Mouse (Mus musculus) testis, adult 2 months (tissue): ENCODE data around the gene Ppm1h. TPM values are rescaled to one million over a fixed set of nuclear protein-coding genes. Genes with fewer than 3 reads are reported as not detected.

Source experiments
- H3K27ac ChIP-seq: fragments of 200-500 bp; 2 replicates; pipeline ENCODE4 v1.5.1; 2012; ENCODE audit warnings: low read depth, low read length; ENCODE audit not compliant: control insufficient read depth, insufficient read depth
- H3K27me3 ChIP-seq: fragments of 200-500 bp; 2 replicates; pipeline ENCODE4 v1.6.1; 2012; ENCODE audit warnings: mild to moderate bottlenecking, low read length, moderate library complexity; ENCODE audit not compliant: control insufficient read depth, insufficient read depth
- H3K36me3 ChIP-seq: fragments of 200-500 bp; 2 replicates; pipeline ENCODE4 v1.6.1; 2012; ENCODE audit warnings: mild to moderate bottlenecking, low read length; ENCODE audit not compliant: control insufficient read depth, insufficient read depth
- H3K4me1 ChIP-seq: fragments of 200-500 bp; 2 replicates; pipeline ENCODE4 v1.6.1; 2012; ENCODE audit warnings: low read length; ENCODE audit not compliant: control insufficient read depth, insufficient read depth
- H3K4me3 ChIP-seq: fragments of 200-500 bp; 2 replicates; pipeline ENCODE4 v1.5.1; 2012; ENCODE audit warnings: low read depth, mild to moderate bottlenecking, low read length, moderate library complexity, mixed read lengths; ENCODE audit not compliant: control insufficient read depth
- CTCF ChIP-seq: fragments of 200-500 bp; IDR thresholded peaks from 2 replicates; pipeline ENCODE4 v1.5.1; 2012; ENCODE audit warnings: low read depth, mild to moderate bottlenecking, inconsistent platforms, low read length, moderate library complexity; ENCODE audit not compliant: control insufficient read depth, insufficient read depth, insufficient replicate concordance
- POLR2A ChIP-seq: fragments of 200-500 bp; IDR thresholded peaks from 2 replicates; pipeline ENCODE4 v1.6.1; 2012; ENCODE audit warnings: low read depth, mild to moderate bottlenecking, inconsistent platforms, low read length, moderate library complexity; ENCODE audit not compliant: control insufficient read depth
- polyA plus RNA-seq: library from polyadenylated mRNA; depleted of rRNA; stranded (reverse); fragments of >200 nt; gene quantifications from 2 replicates; pipeline ENCODE4 v1.2.3, GENCODE M21; 2012

Gene Ppm1h
- polyA plus RNA-seq, 1 experiment: 13.5 TPM

DNA sequence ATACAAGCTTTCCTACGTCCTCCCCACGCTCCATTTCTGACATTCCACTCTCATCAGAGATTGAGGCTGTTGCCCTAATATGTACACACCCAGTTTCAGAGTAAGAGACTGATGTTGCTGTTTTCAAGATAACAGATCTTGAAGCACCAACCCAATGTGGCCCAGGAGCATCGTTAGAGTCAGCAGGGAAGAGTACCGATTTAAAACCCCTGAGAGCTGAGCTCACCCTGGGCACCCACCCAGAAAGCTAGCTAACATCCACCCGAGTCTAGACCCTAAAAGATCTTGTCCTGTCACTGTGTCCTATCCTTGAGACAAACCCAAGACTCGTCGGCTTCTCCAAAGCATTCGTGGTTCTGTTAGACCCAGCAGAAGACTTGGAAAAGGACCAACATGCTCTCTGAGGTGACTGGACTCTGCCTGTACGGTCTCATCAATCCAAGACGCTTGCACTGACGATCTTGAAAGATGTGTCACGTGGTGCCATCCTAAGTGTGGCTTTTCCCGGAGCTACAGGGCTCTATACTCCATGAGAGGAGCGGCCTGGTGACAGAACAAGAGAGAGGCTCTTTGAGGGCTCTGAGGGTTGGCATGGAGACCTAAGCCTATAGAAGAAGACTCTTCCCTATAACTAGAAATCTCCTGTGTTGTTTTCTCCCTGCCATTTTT, 212.3 kb downstream of the Ppm1h start:
- H3K27ac ChIP-seq: no peak overlapping the region
- no peaks in the 10 kb centered on the region for H3K27me3 ChIP-seq
- H3K4me3 ChIP-seq: no peak overlapping the region
- peaks cover 3% of the 10 kb centered on the region for H3K4me1 ChIP-seq
- no peak for TF ChIP-seq CTCF
- TF ChIP-seq POLR2A: no peak
- no peaks in the 10 kb centered on the region for H3K36me3 ChIP-seq

DNA sequence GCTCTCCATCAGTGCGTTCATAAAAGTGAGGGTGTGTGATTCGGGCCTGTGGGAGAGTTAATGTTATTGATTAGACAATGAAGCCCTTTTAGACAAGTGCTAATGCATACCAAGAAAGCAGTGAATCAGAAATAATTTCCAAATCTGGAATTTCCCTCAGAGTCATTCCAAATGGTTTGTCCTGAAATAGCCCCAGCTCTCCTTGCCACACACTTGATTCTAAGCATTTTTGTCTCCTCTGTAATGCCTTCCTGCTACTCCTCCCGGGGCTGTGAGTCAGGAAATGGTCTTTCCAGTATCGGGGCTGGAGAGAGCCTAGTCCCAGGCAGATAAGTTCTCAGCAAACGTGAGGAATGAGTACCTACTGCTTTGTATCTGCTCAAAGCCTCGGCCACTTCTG, 212.9 kb downstream of the Ppm1h start:
- no peaks in the 10 kb centered on the region for H3K36me3 ChIP-seq
- H3K4me3 ChIP-seq: no peak overlapping the region
- TF ChIP-seq POLR2A: no peak
- TF ChIP-seq CTCF: no peak
- H3K27me3 ChIP-seq: no peaks in the 10 kb centered on the region
- H3K27ac ChIP-seq: no peak overlapping the region
- H3K4me1 ChIP-seq: peaks cover 3% of the 10 kb centered on the region

DNA sequence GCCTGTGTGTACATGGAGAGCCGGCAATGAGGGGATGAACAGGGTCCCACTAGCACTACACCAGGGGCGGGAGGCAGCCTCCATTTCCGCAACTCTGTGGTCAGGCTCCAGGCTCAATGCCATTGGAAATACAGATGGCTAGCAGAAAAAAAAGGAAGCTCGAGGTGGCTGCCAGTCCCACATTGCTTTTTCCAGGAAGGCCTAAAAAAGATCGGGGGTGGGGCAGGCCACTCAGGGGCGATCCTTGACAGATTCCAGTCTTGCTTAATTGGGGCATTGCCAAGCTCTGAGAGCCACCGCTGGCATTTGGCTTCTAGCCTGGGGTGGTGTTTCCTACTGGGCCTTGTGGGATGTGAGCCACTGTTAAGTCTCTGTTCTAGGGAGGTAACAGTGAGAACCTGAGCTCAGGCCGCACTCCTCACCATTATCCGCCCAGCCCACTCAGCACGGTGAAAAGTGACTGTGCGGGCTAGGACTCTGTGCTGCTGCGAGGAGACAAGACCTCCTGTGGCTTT, 216.1 kb downstream of the Ppm1h start:
- no peaks in the 10 kb centered on the region for H3K36me3 ChIP-seq
- no peak for TF ChIP-seq POLR2A
- no peak for TF ChIP-seq CTCF
- H3K27ac ChIP-seq: peak overlapping the region; percentile 7; the same call in 1 of the 2 replicates
- no peaks in the 10 kb centered on the region for H3K27me3 ChIP-seq
- no peak overlapping the region for H3K4me3 ChIP-seq
- H3K4me1 ChIP-seq: peaks cover 3% of the 10 kb centered on the region; the same call in 1 of the 2 replicates

DNA sequence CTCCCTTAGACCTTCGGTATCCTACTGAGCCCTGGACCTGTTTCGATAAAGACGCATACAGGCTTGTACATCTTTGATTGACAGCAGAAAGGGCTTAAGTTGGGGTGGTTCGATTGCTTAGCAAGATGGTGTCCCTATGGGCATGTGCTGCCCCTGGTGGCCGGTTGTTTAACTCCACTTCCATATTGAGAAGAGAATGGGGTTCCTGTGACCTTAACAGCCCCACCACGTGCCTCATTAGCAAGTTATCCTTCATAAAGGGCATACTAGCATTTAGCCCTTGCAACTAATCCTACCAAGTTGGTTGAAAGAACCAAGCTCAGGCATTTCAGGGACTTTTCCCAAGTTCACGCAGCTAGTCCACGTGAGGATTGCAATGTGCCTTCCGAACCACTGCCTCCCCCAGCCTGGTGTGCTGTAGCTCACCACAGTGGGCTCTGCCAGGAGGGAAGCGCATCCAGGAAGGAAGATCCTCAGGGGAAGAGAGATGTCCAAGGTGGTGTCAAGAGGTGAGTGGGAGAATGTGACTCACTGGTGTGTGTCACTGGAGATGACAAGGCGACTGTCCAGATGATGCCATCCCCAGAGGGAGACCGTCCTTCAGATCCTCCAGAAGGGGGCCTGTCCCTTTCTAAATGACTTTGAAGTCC, 216.7 kb downstream of the Ppm1h start:
- Histone ChIP-seq H3K27me3 (no peaks in the 10 kb centered on the region), H3K4me3 (no peak overlapping the region), H3K4me1 (peaks cover 3% of the 10 kb centered on the region; the same call in 1 of the 2 replicates), H3K27ac (peak overlapping the region; percentile 7; the same call in 1 of the 2 replicates), H3K36me3 (no peaks in the 10 kb centered on the region)
- TF ChIP-seq CTCF (peak; percentile 30; the same call in 1 of the 2 replicates), POLR2A (no peak)

DNA sequence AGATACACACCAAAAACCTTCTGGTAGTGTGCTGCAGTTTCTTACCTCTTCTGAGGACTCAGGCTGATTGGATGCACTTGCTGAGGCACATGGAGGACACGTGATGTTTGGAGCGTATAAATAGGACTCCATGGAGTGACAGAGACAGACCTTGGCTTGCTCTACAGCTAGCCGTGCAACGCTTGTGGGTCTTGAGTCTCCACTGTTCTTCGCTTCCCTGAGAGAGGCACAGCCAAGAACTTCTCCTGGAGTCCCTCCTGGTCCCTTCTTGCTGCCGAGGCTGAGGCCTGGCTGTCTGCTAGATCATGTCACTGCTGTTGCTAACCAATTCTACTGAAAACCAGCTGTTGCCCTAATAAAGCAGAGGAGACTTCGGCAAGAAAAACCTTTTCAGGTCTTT, 221.4 kb downstream of the Ppm1h start:
- Histone ChIP-seq H3K27me3 (no peaks in the 10 kb centered on the region), H3K4me3 (no peak overlapping the region), H3K27ac (no peak overlapping the region), H3K36me3 (no peaks in the 10 kb centered on the region), H3K4me1 (no peaks in the 10 kb centered on the region; the same call in 1 of the 2 replicates)
- TF ChIP-seq POLR2A (no peak), CTCF (no peak)

DNA sequence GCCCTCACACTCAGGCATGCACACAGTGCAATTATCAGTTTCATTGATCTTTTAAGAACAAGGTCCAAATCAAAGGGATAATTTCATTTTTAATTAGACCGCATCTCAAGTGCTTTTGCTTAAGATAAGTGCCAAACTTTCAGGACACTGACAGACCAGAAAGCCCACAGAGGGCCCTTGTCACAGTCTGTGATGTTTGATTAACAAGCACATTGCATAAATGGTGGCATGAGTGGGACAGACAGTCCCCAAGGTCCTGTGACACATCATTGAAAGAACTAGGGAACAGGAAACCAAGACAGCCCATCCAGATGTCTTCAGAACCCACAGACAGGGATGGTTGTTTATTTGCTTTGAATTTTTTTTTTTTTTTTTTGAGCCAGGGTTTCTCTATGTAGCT, 221.9 kb downstream of the Ppm1h start:
- Histone ChIP-seq H3K4me3 (no peak overlapping the region), H3K27me3 (no peaks in the 10 kb centered on the region), H3K4me1 (no peaks in the 10 kb centered on the region; the same call in 1 of the 2 replicates), H3K36me3 (no peaks in the 10 kb centered on the region), H3K27ac (no peak overlapping the region)
- TF ChIP-seq POLR2A (no peak), CTCF (no peak)

DNA sequence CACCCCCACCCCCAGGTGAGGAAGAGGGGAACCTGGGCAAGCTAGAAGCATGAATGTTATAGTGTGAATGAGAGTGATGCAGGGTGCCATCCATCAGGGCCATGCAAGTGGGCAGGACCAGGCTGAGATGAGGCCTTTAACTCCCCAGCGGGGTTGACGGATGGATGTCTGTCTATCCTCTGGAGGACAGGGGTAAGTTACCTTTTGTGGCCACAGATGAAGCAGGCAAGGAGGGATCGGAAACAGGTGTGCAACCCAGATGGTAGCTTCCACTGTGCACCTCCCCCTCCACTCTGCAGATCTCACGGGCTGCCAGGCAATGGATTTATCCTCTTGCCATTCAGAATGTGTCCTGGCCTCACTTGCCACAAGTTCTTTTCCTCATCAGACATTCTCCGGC, 222.8 kb downstream of the Ppm1h start:
- no peaks in the 10 kb centered on the region for H3K4me1 ChIP-seq
- no peaks in the 10 kb centered on the region for H3K36me3 ChIP-seq
- no peak overlapping the region for H3K27ac ChIP-seq
- TF ChIP-seq POLR2A (no peak), CTCF (no peak)
- no peaks in the 10 kb centered on the region for H3K27me3 ChIP-seq
- no peak overlapping the region for H3K4me3 ChIP-seq
